Mouse (Mus musculus): ENCODE measurements at regions not wholly inside any gene's neighbourhood (a gene's known extent, or its start where the extent isn't known, plus 50 kb on each side); places are given as distances from the start of the nearest gene placed in this dataset.

DNA sequence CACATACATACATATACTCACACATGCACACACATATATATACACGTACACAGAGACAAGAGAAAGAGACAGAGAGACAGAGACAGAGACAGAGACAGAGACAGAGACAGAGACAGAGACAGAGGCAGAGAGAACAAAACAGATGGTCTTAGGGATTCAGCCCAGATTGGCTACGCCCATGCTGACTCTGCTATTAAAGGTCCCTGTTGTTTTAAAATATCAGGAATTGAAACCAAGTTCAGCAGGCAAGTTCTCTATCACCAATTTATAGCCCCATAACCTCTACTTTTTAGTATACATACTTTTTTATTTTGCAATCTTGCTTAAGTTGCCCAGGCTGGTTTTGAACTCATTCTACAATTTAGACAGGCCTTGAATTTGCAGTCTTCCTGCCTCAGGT lies 115.9 kb downstream of the Zfp36l2 start:
- DNase-seq = no peak

- DNase-seq = no peak
Observed at GRCm38 (mm10) chr17:84070596-84070995, 117.2 kb downstream of the Zfp36l2 start.

- no peak for DNase-seq
Observed at GRCm38 (mm10) chr17:84067102-84067501, 120.6 kb downstream of the Zfp36l2 start.

- no peak for DNase-seq
Observed at GRCm38 (mm10) chr17:84063791-84064190, 124.0 kb downstream of the Zfp36l2 start.

DNA sequence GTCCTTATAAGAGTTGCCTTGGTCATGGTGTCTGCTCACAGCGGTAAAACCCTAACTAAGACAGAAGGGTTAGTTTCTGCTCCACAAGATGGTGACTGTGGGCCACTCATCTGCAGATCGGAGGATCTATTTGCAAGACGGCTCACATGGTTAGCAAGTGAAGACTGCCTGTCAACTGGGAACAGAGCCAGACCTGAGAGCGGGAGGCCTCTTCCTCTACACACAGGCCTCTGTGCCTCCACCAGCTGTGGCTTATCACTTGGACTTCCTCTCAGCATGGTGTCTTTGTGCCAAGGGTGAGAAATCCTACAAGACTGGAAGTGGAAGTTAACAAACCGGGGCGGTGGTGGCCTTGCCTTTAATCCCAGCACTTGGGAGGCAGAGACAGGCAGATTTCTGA lies 126.1 kb downstream of the Zfp36l2 start:
- DNase-seq = no peak

DNA sequence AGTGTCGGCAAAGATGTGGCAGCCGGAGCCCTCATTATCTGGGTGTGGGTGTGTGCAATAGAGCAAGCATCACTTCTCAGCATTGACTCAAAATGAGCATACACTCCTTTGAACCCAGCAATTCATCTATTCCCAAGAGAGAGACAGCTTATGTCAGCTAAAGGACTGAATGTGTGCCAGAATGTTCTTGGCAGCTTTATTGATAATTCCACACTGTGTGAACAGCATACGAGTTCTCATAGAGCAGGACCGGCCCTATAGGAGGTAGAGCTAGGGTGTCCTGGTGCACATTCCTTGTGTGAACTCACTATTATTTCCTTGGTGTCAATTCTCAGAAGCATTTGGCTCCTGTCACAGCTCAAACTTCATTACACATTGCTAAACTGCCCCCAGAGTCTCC lies 131.3 kb downstream of the Zfp36l2 start:
- DNase-seq = no peak

DNA sequence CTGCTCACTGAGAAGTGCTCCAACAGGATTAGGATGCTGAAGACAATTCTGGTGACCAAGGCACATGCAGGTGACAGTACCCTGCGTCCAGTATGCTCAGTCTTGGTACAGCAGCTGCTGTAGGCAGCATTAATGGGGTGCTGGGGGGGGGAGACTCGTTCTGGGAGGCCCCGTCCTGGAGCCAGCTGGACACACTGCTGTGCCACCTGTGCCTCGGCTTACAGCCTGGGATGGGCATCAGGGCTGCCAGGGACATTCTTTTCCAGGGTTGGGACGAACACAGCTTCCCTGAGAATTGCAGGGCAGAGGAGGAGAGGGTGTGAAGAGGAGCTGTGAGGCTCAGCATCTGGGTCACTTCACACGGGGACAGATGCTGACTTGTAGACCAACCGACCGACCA lies 135.3 kb downstream of the Zfp36l2 start:
- DNase-seq = no peak

- no peak for DNase-seq
Observed at GRCm38 (mm10) chr17:84051212-84051611, 136.5 kb downstream of the Zfp36l2 start.

DNA sequence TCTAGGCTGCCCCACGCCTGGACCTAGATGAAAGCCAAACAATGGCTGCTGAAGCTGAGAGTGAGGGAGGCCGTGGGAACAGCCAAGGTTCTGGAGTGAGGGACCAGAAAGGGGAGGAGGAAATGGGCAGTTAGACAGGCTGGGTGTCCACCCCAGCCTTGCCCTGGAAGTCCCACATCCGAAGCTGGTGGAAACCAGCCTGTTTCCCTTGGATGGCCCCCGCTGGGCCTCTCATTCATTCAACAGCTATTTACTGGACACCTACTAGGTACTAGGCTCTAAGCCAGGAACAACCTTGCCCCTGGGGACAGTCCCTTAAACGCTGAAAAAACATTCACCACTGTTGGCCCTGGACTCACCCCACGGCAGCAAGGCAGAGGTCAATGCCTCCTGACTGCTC lies 139.2 kb downstream of the Zfp36l2 start:
- DNase-seq = no peak

GRCm38 (mm10) chr17:84047520-84047919 lies 140.2 kb downstream of the Zfp36l2 start:
- no peak for DNase-seq

DNA sequence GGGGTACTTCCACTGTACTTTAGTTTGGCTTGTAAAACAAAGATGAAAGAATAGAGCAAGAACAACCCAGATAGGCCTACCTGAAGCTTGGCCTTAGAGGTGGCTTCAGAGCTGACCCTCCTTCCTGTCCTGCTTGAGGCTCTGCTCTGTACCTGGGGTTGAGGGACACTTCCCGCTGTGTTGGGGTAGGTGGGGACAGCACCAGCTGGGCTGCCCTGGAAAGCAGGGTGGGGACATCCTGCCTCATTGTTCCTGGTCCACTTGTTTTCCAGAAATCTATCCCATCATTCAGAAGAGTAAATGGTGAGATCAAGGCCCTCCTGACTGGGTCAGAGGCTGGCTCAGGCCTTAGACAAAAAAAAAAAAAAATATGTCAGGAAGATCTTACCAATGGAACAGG lies 141.9 kb downstream of the Zfp36l2 start:
- no peak for DNase-seq

- no peak for DNase-seq
Observed at GRCm38 (mm10) chr17:84044472-84044936, 143.2 kb downstream of the Zfp36l2 start.

- DNase-seq = no peak
Observed at GRCm38 (mm10) chr17:84043102-84043501, 144.6 kb downstream of the Zfp36l2 start.

- DNase-seq = no peak
Observed at GRCm38 (mm10) chr17:84039444-84039843, 148.3 kb downstream of the Zfp36l2 start.

GRCm38 (mm10) chr17:84037580-84038304 lies 150.0 kb downstream of the Zfp36l2 start:
- DNase-seq = no peak

GRCm38 (mm10) chr17:84036056-84036455 lies 151.7 kb downstream of the Zfp36l2 start:
- DNase-seq = no peak

GRCm38 (mm10) chr17:84034801-84035200 lies 152.9 kb downstream of the Zfp36l2 start:
- no peak for DNase-seq

DNA sequence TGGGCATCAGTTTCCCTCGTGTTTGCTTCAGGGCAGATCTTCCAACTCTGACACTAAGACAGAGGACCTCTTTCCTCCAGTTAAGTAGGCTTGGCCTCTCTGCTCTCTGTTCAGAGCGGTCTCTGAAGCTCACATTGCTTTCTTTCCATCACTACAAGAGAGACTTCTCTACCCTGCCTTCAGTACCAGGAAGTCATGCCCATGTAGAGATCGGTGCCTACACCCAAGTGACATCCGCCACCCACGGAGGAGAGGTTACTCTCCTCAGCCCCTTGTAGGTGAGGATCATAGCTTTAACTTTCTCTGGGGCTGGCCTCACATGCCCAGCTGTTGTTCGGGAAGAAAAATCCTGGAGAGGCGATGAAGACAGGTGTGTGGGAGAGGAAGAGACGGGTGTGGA lies 155.3 kb downstream of the Zfp36l2 start:
- no peak for DNase-seq

GRCm38 (mm10) chr17:84031833-84032232 lies 155.9 kb downstream of the Zfp36l2 start:
- DNase-seq = no peak

- DNase-seq = no peak
Observed at GRCm38 (mm10) chr17:84031381-84031780, 156.4 kb downstream of the Zfp36l2 start.

- no peak for DNase-seq
Observed at GRCm38 (mm10) chr17:84030699-84031098, 157.0 kb downstream of the Zfp36l2 start.

DNA sequence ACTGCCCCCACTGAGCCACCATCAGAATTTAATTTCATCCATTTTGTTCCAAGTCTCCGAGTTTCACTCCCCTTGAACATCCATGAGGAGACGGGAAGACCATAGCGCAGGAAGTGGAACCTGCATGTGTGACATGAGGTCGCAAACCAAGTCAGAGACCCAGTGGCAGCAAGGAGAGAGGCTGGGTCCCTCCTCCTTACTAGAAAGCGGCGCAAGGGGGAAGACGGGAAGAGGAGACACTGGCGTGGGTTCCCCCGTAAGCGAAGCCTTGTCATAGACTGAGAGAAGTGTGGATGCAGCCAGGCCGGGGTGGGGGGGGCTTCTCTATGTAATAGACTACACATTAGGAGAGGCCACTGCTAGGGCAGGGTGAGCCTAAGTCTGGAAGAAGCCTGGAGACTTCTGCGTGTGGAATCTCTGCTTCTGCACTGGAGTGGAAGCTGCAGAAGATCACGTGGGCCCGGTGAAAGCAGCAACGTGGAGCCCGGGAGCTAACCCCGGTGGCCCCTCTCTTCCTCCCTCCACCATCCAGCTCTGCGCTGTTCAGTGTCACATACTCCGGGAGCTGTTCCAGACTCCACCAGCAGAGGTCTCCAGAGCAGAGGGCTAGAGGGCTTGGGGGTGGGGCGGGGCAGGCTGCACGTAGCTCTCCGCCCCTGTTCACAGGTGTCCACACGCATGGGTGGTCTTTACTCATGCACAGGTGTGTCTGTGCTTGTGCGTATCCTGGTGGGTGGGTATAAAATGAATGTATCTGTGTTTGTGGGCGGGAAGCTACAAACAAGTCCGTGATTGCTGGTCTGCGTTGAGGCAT lies 159.4 kb downstream of the Zfp36l2 start:
- DNase-seq = peak; percentile 70

- DNase-seq = no peak
Observed at GRCm38 (mm10) chr17:84027275-84027674, 160.5 kb downstream of the Zfp36l2 start.

DNA sequence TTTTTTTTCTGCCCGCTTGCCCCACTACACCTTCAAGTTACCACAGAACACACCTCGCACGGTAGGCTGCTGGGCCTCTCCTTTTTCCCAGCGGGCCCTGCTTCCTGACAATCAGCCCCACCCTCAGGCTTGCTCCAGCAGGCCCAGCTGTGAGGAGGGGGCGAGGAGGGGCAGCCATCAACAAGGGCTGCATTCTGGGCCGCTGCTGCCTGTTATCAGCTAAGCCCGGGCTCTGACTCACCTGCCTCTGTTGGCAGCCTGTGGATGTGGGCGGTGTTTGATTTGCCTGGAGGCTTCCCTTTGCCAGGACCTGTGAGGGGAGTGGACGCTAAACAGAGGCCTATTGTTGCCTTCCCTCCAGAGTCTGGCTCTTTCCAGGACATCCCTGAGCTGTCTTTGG lies 161.6 kb downstream of the Zfp36l2 start:
- no peak for DNase-seq
